Mouse (Mus musculus) urinary bladder, postnatal 4 days (tissue): ENCODE results near the gene Dbndd2.

Experiments used
- DNase-seq, 2 experiments: peaks; one replicate each; pipeline ENCODE4 v3.0.0; 2021 to 2022; ENCODE audit warnings: low spot score in 2 of 2

Dbndd2 gene

GRCm38 (mm10) chr2:164453887-164454500, 31.9 kb upstream of the Dbndd2 start:
- DNase-seq = no peak

DNA sequence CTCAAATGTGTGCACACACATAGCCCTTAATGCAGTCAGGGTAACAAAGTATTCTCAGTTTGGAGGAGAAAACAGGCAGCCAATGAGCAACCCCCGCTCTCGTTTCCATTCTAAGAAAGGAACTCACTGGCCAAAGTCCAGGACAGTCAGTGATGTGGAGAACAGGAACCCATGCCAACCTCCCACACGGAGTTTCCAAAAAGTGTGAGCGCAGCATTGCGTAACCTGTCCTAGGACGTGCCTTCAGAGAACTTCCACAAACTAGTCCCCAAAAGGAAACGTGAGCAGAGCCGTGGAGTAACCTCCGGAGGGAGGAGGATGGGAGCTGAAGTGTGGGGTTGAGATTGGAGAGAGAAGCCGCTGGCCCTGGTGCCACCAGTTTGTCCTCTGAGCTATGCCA, 31.1 kb upstream of the Dbndd2 start:
- peak in 1 of 2 experiments; percentile 62 for DNase-seq

DNA sequence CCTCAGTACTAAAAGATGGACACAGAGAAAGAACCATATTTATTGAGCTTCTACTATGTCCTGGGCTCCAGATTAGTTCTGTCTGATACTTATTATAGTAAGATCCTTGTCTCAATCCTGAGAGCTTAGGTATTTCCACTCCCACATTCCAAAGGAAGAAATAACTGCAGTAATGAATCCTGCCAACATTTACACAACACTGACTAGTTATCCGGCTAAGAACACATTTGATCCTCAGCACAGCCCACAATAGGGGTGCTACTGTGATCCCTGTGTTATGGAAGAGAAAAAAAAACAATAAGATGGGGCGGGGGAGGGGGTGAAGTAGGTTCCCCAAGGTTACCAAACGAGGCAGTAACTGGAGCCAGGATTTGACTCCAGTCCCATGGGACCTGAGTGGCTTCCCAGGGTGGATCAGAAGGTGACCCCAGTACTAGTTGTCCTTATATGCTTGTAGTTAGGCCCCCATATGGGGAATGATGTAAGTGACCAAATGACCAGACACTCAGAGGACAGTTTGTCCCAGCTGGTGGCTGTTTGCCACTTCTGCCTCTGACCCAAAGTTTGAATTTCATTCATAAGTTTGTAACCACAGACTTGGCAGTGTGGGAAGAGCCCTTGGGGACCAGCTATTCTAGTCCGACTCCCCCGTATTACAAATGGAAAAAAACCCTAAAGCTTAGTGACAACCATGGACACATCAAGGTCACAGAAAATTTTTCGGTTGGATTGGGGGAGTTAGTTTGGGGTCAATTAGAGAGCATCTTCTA, 30.3 kb upstream of the Dbndd2 start:
- no peak for DNase-seq

GRCm38 (mm10) chr2:164456413-164456812, 29.5 kb upstream of the Dbndd2 start:
- DNase-seq = no peak

DNA sequence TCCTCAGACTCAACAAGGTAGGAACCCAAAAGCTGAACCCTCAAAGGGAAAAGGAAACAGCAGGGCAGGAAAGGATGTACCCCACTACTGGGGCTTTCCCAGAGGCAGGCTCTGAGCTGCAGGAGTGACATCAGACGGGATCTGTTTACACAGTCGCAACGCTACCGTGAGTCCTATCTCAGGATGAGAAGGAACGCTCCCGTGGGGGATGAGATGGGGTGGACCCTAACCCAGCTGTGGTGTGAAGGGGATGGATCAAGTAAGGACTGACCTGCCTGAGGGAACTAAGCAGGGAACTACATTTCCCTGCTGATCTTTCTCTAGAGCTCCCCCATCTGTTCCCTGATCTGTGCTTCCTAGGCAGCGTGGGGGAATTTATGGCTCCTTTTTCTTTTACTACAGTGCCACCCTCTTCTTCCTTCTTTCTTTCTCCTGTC, 29.0 kb upstream of the Dbndd2 start, which contains the start of gene Sys1:
Gene Sys1, plus strand, starts transcription at position 101 of the 437 bp plus-strand sequence.
- no peak for DNase-seq

DNA sequence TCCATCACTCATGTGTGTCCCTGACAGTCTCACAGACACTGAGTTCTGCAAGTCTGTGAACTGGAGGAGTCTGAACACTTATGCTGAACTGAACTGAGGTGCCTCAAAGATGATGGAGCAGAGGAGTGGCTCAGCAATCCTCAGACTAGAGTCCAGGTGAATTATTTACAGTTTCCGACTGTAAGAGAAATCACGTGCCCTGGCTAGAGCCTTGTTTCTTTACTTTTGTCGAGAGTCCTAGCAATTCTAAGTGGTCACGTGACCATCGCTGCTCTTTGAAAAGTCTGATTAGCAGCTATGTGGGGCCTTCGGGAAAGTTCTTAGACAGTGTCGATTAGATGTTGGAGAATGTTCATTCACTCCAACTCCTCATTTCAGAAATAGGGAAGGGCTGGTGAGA, 28.0 kb upstream of the Dbndd2 start:
- no peak for DNase-seq

GRCm38 (mm10) chr2:164458535-164458934, 27.4 kb upstream of the Dbndd2 start:
- no peak for DNase-seq

DNA sequence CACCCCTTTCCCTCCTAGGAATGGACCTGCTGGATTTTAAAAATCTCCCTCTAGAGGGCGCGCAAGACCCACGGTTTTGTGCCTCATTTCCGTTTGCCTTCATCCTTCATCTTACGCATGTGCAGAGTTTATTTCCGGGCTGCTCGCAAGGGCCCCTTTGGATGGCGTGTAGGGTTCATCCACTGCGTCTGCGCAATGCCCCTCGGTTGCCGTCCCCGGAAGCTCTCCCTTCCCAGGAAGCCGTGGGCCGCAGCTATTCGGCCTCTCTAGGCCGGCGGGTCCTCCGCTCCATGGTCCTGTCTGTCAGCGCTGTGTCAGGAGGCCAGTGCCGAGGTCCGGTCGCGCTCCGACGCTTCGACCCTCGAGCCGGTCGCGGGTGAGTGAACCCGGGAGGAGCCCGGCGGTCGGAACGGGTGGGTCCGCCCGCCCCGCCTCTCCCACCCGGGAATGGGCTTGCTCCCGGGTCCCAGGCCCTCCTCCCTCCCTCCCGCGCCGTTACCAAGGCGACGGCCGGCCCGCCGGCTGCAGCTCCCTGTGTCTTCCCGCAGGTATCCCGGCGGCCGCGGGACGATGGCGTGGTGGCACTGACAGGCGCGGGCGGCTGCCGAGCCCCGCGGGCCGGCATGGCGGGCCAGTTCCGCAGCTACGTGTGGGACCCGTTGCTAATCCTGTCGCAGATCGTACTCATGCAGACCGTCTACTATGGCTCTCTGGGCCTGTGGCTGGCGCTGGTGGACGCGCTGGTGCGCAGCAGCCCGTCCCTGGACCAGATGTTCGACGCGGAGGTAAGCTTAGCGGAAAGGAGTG, 25.0 kb upstream of the Dbndd2 start, which contains the start of gene Gm20458:
Gene Gm20458, plus strand, starts transcription at position 223 of the 807 bp plus-strand sequence.
- peak; percentile 94 to 95 for DNase-seq

DNA sequence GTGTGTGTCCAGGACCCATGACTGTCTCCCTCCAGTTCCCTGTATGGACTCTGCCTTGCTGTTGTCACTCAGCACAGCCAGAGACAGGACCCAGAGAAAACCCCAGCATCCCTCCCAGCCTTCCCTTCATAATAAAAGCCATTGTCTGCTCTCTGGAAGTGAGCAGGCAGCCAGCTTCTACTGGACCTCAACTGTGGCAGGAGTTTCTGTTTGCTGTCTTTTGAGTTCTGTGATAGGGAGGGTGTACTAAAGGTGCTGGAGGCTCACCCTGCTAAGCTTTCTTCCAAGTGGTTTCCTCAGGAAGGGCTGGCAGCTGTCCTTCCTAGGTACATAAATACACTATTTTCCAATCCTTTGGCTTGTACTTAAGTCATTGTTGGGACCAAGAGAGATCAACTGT, 20.7 kb upstream of the Dbndd2 start:
- no peak for DNase-seq

GRCm38 (mm10) chr2:164466787-164467186, 19.1 kb upstream of the Dbndd2 start:
- DNase-seq = no peak

DNA sequence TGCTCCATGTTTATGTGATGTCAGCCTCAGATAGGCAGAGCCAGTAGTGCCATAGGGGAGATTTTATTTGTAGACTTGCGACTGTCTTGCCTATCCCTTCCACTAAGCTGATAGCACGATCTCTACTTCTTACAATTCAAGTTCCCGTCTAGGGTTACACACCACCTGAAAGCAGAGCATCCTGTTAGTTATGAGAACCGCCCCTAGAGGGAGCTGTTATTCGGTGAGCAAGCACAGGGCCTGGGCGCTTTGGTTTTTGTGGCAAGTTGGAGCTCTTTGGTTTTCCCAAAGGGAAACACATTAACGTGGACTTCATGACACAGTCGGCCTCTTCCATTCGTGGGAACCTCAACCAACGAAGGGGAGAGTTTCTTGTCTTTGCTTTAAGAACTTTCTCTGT, 15.7 kb upstream of the Dbndd2 start:
- DNase-seq = no peak

DNA sequence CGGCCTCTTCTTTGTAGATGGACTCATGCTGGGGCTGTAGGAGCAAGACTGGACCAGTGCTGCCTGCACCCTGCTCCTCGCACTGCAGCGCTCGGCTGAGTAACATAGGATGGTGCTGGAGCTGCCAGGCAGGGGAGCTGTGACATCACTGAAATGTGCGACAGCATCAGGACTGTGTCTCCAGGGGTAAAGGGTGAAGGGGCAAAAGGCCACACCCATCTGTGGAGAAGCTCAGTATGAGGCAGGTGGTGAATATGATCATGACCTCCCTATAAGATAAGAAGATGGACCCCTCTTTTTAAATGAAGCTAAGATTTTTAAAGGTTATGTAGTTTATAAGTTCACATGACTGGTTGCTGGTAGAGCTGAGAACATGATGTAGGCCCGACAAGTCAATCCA, 12.3 kb upstream of the Dbndd2 start, which contains the start of gene Trp53tg5:
Gene Trp53tg5, minus strand, starts transcription at position 101 of the 400 bp plus-strand sequence.
- DNase-seq = no peak

GRCm38 (mm10) chr2:164486258-164487114, 580 bp downstream of the Dbndd2 start:
- DNase-seq = peak in 1 of 2 experiments; percentile 37

DNA sequence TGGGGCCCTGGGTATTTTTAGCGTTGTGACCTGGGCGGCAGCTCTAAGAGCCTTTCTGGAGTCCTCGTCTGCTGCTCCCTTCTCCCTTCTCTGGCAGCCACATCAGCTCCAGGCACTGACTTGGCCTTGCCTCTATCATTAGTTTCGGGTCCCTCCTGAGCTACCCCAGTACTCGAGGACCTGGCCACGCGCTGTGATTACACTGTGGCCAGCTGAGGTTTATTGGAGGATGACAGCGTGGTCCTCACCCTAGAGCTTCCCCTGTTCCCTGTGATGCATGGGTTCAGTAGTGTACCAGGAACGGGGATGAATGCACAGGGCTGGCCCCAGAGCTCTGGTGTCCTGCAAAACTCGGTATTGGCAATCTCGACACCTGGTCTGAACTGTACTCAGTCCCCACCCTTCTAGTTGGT, 1.2 kb downstream of the Dbndd2 start:
- DNase-seq = no peak

GRCm38 (mm10) chr2:164487812-164488211, 1.9 kb downstream of the Dbndd2 start:
- DNase-seq = no peak

DNA sequence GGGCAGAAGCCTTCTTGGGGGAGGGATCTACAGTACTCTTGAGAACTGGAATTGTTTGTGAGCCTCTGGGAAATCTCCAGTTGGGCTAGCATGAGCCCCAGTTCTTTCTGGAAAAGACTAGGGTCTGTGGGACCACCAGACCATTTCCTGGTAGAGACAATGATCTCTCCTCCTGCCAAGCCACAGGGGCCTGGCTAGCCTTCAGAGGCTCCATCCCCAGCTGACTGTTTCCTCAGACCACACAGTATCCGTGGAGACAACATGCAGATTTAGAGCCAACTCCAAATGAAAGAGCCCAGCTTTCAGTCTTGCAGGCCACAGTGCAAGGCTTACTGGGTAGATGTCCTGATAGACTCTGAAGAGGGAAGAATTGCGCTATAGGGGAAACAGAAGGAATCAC, 8.2 kb downstream of the Dbndd2 start:
- no peak for DNase-seq

DNA sequence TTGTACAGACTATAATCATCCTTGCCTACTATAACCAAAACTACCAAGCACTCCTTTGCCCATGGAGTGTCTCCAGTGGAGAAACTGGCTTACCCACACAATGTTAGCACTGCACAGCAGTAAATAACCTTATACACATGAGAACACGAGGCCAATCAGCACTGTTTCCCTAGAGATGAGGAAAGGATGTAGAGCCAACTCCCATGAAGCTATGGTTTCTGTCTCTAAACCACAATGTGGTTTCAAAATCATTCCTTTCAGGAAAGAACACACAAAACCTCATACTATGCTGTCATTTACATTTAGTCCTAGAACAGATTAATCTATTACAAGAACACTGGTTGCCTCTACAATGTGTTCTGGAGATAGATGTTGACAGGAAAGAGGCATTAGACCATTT, 10.4 kb downstream of the Dbndd2 start:
- no peak for DNase-seq

DNA sequence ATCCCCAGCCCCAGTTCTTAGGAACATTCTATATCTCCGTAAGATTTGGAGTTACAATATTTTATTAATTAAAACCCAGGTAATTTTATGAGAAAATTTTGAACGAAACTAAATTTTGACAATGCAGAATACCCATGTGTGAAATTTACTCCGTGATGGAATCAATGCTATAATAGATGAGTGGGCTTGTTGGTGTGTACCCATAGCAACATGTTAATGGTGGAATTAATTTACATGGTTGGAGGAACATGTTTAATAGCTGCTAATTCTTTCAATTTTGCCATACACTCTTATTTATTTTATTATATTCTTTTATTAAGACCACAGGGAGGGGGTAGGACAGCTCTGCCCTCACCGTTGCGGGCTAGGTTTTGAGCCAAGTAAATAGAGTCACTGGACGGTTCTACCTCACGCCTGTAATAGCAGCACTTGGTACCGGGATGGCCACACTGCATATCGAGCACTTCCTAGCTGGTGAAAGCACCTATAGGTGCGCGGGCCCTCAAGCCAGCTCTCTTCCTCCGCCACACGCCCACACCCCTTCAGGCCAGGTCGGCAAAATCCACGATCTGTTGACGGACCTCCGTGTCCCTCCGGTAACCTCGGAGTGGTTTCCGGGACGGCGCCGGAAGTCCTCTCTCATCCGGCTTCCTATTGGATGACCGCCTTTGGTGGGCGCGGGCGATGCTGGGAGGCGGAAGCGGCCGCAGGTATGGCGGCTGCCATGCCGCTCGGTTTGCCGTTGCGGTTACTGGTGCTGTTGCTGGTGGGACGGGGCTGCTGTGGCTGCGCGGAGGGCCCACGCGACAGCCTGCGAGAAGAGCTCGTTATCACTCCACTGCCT, 11.2 kb downstream of the Dbndd2 start, which contains the start of gene Pigt:
Gene Pigt, plus strand, starts transcription at position 674 of the 844 bp plus-strand sequence.
- peak; percentile 82 to 89 for DNase-seq

DNA sequence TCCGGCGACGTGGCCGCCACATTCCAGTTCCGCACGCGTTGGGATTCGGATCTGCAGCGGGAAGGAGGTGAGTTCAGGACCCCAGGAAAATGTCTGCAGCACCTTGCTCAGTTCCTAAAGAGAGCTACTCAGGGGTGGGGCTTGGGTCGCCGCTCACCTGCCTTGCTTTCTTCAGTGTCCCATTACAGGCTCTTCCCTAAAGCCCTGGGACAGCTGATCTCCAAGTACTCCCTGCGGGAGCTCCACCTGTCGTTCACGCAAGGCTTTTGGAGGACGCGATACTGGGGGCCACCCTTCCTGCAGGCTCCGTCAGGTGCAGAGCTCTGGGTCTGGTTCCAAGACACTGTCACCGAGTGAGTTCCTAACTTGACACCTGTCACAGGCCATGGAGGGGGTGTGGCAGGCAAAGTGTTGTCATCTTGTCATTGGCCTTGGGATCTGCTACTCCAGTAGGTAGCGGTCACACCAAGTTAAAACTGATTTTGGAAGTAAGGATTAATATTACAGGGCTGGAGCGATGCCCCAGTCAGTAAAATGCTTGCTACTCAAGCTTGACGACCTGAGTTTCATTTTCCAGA, 11.9 kb downstream of the Dbndd2 start:
- DNase-seq = no peak

DNA sequence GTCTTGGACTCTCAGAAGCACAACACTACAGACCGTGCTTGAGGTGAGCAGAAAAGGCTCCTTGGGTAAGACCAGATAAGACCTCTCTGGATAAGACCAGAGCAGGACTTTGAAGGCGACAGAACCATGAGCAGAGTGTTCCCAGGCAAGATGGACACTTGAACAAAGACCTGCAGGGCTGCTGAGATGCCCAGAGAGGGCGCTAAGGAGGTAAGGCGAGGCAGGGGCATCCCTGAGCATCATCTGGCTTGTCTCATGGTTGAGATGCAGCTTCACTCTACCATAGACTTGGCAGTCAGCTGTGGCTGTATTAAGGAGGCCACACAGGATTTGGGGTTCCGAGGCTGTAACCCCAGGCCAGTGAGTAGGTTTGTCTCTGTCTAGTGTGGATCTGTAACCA, 13.4 kb downstream of the Dbndd2 start:
- DNase-seq = no peak
